Mouse (Mus musculus) CH12.LX (cell line): ENCODE measurements around the gene Crat. TPM values are rescaled to one million over a fixed set of nuclear protein-coding genes. Genes with fewer than 3 reads are reported as not detected.

ENCODE experiments used
- DNase-seq: peaks from one replicate; pipeline ENCODE4 v3.0.0-alpha.2; 2013; ENCODE audit errors: extremely low read depth
- H3K27ac ChIP-seq: 2 replicates; pipeline ENCODE4 v1.5.1; 2012; ENCODE audit warnings: low read depth, mild to moderate bottlenecking, control low read depth, moderate library complexity; ENCODE audit not compliant: insufficient read depth
- H3K27me3 ChIP-seq: replicated peaks from 2 replicates; pipeline ENCODE3; 2012; ENCODE audit warnings: inconsistent platforms
- H3K36me3 ChIP-seq, 2 experiments: replicated peaks in 1 of 2; 2 replicates each; pipeline versions ENCODE3 to v1.6.1; 2012; ENCODE audit warnings: inconsistent platforms in 1 of 2, low read length in 1 of 2, mild to moderate bottlenecking in 1 of 2, mixed read lengths in 1 of 2, moderate library complexity in 1 of 2; ENCODE audit not compliant: control insufficient read depth in 1 of 2, insufficient read depth in 1 of 2
- H3K4me1 ChIP-seq, 2 experiments: 2 replicates each; pipeline ENCODE4 v1.6.1; 2012; ENCODE audit warnings: inconsistent platforms in 1 of 2, moderate library complexity in 1 of 2; ENCODE audit not compliant: insufficient read depth in 2 of 2, control insufficient read depth in 1 of 2
- H3K4me2 ChIP-seq: 2 replicates; pipeline ENCODE4 v1.6.1; 2012; ENCODE audit warnings: low read depth, mild to moderate bottlenecking, control low read depth; ENCODE audit not compliant: poor library complexity, insufficient read depth, severe bottlenecking
- H3K4me3 ChIP-seq, 3 experiments: fragments of 150-350 bp in 1 of 3; sonication (generic) in 1 of 3; replicated peaks in 1 of 3; 2 replicates each; pipeline versions ENCODE3 to v1.5.1; 2011 to 2012; ENCODE audit warnings: low read depth in 2 of 3, low read length in 2 of 3, mild to moderate bottlenecking in 2 of 3, moderate library complexity in 2 of 3, control low read depth in 1 of 3, improper control_type of control experiment in 1 of 3, inconsistent platforms in 1 of 3, mixed read lengths in 1 of 3; ENCODE audit not compliant: poor library complexity in 1 of 3
- H3K79me2 ChIP-seq: replicated peaks from 2 replicates; pipeline ENCODE4 v1.6.1; 2012; ENCODE audit warnings: mild to moderate bottlenecking, moderate library complexity; ENCODE audit not compliant: control insufficient read depth, poor library complexity, insufficient read depth, severe bottlenecking; ENCODE audit errors: extremely low read depth
- H3K9ac ChIP-seq: 2 replicates; pipeline ENCODE4 v1.6.1; 2012; ENCODE audit warnings: low read depth, mild to moderate bottlenecking, control low read depth, moderate library complexity; ENCODE audit not compliant: insufficient read depth
- H3K9me3 ChIP-seq: replicated peaks from 2 replicates; pipeline ENCODE3; 2012; ENCODE audit warnings: low read length, inconsistent platforms, mixed read lengths
- BHLHE40 ChIP-seq: IDR thresholded peaks from 2 replicates; pipeline ENCODE4 v1.6.1; 2011; ENCODE audit warnings: mild to moderate bottlenecking, low read depth, low read length, improper control_type of control experiment
- CHD1 ChIP-seq: IDR thresholded peaks from 2 replicates; pipeline ENCODE4 v1.6.1; 2012; ENCODE audit warnings: low read depth, low read length, improper control_type of control experiment, inconsistent platforms
- CTCF ChIP-seq, 2 experiments: IDR thresholded peaks in 1 of 2; conservative IDR thresholded peaks in 1 of 2; 2 replicates each; pipeline ENCODE4 v1.5.1; 2011 to 2012; ENCODE audit warnings: low read depth in 2 of 2, low read length in 2 of 2, improper control_type of control experiment in 1 of 2, inconsistent platforms in 1 of 2, mild to moderate bottlenecking in 1 of 2, moderate library complexity in 1 of 2
- EP300 ChIP-seq: IDR thresholded peaks from 2 replicates; pipeline ENCODE4 v1.6.1; 2011; ENCODE audit warnings: low read length, improper control_type of control experiment
- ETS1 ChIP-seq: conservative IDR thresholded peaks from 2 replicates; pipeline ENCODE4 v1.6.1; 2012; ENCODE audit warnings: low read depth, mild to moderate bottlenecking, inconsistent platforms, low read length, improper control_type of control experiment, moderate library complexity
- GABPA ChIP-seq: IDR thresholded peaks from 2 replicates; pipeline ENCODE4 v1.6.1; 2012; ENCODE audit warnings: low read depth, low read length, improper control_type of control experiment, inconsistent platforms; ENCODE audit not compliant: insufficient replicate concordance
- IRF4 ChIP-seq: IDR thresholded peaks from 2 replicates; pipeline ENCODE4 v1.6.1; 2014; ENCODE audit warnings: low read depth, mild to moderate bottlenecking, inconsistent platforms, low read length, improper control_type of control experiment
- JUN ChIP-seq: IDR thresholded peaks from 2 replicates; pipeline ENCODE4 v1.6.1; 2011; ENCODE audit warnings: low read depth, mild to moderate bottlenecking, low read length, improper control_type of control experiment, moderate library complexity; ENCODE audit not compliant: insufficient read depth
- JUND ChIP-seq: conservative IDR thresholded peaks from 2 replicates; pipeline ENCODE4 v1.6.1; 2011; ENCODE audit warnings: low read depth, low read length, improper control_type of control experiment
- MAFK ChIP-seq: IDR thresholded peaks from 2 replicates; pipeline ENCODE4 v1.6.1; 2011; ENCODE audit warnings: low read length, improper control_type of control experiment; ENCODE audit not compliant: insufficient replicate concordance
- MAX ChIP-seq: IDR thresholded peaks from 2 replicates; pipeline ENCODE4 v1.6.1; 2011; ENCODE audit warnings: low read length, improper control_type of control experiment
- MEF2A ChIP-seq: IDR thresholded peaks from 2 replicates; pipeline ENCODE4 v1.6.1; 2014; ENCODE audit warnings: low read depth, mild to moderate bottlenecking, inconsistent platforms, low read length, improper control_type of control experiment, borderline replicate concordance
- MYC ChIP-seq: IDR thresholded peaks from 2 replicates; pipeline ENCODE4 v1.6.1; 2011; ENCODE audit warnings: low read depth, mild to moderate bottlenecking, improper control_type of control experiment, low read length
- NELFE ChIP-seq: IDR thresholded peaks from 2 replicates; pipeline ENCODE4 v1.6.1; 2011; ENCODE audit warnings: low read depth, low read length, improper control_type of control experiment
- PAX5 ChIP-seq: IDR thresholded peaks from 2 replicates; pipeline ENCODE4 v1.6.1; 2012; ENCODE audit warnings: low read length, inconsistent platforms, mixed read lengths
- POLR2AphosphoS2 ChIP-seq: IDR thresholded peaks from 2 replicates; pipeline ENCODE4 v1.6.1; 2011; ENCODE audit warnings: low read depth, low read length, improper control_type of control experiment
- RCOR1 ChIP-seq: conservative IDR thresholded peaks from 2 replicates; pipeline ENCODE4 v1.6.1; 2012; ENCODE audit warnings: low read depth, mild to moderate bottlenecking, inconsistent platforms, low read length, improper control_type of control experiment
- SIN3A ChIP-seq: IDR thresholded peaks from 2 replicates; pipeline ENCODE4 v1.6.1; 2012; ENCODE audit warnings: low read length, improper control_type of control experiment, inconsistent platforms
- SMC3 ChIP-seq: IDR thresholded peaks from 2 replicates; pipeline ENCODE4 v1.6.1; 2011; ENCODE audit warnings: low read depth, low read length, improper control_type of control experiment
- TBP ChIP-seq: conservative IDR thresholded peaks from 2 replicates; pipeline ENCODE4 v1.6.1; 2011; ENCODE audit warnings: low read depth, low read length, improper control_type of control experiment
- TCF12 ChIP-seq: IDR thresholded peaks from 2 replicates; pipeline ENCODE4 v1.6.1; 2014; ENCODE audit warnings: low read depth, mild to moderate bottlenecking, inconsistent platforms, low read length, improper control_type of control experiment
- UBTF ChIP-seq: IDR thresholded peaks from 2 replicates; pipeline ENCODE4 v1.6.1; 2012; ENCODE audit warnings: low read depth, mild to moderate bottlenecking, inconsistent platforms, low read length, improper control_type of control experiment, moderate library complexity
- USF1 ChIP-seq: IDR thresholded peaks from 2 replicates; pipeline ENCODE4 v1.6.1; 2014; ENCODE audit warnings: low read depth, mild to moderate bottlenecking, inconsistent platforms, low read length, improper control_type of control experiment
- USF2 ChIP-seq: conservative IDR thresholded peaks from 2 replicates; pipeline ENCODE4 v1.6.1; 2011; ENCODE audit warnings: low read depth, low read length, improper control_type of control experiment
- ZC3H11A ChIP-seq: IDR thresholded peaks from 2 replicates; pipeline ENCODE4 v1.6.1; 2012; ENCODE audit warnings: low read depth, mild to moderate bottlenecking, inconsistent platforms, low read length, improper control_type of control experiment
- ZKSCAN1 ChIP-seq: IDR thresholded peaks from 2 replicates; pipeline ENCODE4 v1.6.1; 2012; ENCODE audit warnings: low read depth, inconsistent platforms, low read length, improper control_type of control experiment, borderline replicate concordance
- ZNF384 ChIP-seq: IDR thresholded peaks from 2 replicates; pipeline ENCODE4 v1.6.1; 2012; ENCODE audit warnings: low read depth, low read length, improper control_type of control experiment, inconsistent platforms
- dilution Hi-C: fragments of 300-500 bp; cut with MboI; formaldehyde crosslinking; loops from 2 replicates; pipeline ENCODE4 v1.14.3; 2020; ENCODE audit warnings: low sequenced_read_pairs; ENCODE audit not compliant: extremely low pct_unique_long_range_greater_than_20kb, extremely low pct_ligation_motif_present
- in situ Hi-C: fragments of 300-500 bp; cut with MboI; formaldehyde crosslinking; loops from 3 replicates; pipeline ENCODE4 v1.14.3; 2019; ENCODE audit warnings: low sequenced_read_pairs, low pct_ligation_motif_present, low pct_unique_long_range_greater_than_20kb, mixed read lengths
- polyA plus RNA-seq: library from polyadenylated mRNA; unstranded; fragments of >175 nt; gene quantifications from 2 replicates; pipeline ENCODE4 v1.2.1, GENCODE M21; 2012; ENCODE audit warnings: low read depth; ENCODE audit not compliant: insufficient read length
- total RNA-seq, 2 experiments: library from RNA; depleted of rRNA; stranded (reverse); fragments of 300-350 nt in 1 of 2; fragments of >200 nt in 1 of 2; gene quantifications; 2 replicates each; pipeline ENCODE4 v1.2.3; 2012 to 2014

The Crat gene
- total and polyA plus RNA-seq, 3 experiments = 1.7 to 4.5 (median 4.2) TPM

DNA sequence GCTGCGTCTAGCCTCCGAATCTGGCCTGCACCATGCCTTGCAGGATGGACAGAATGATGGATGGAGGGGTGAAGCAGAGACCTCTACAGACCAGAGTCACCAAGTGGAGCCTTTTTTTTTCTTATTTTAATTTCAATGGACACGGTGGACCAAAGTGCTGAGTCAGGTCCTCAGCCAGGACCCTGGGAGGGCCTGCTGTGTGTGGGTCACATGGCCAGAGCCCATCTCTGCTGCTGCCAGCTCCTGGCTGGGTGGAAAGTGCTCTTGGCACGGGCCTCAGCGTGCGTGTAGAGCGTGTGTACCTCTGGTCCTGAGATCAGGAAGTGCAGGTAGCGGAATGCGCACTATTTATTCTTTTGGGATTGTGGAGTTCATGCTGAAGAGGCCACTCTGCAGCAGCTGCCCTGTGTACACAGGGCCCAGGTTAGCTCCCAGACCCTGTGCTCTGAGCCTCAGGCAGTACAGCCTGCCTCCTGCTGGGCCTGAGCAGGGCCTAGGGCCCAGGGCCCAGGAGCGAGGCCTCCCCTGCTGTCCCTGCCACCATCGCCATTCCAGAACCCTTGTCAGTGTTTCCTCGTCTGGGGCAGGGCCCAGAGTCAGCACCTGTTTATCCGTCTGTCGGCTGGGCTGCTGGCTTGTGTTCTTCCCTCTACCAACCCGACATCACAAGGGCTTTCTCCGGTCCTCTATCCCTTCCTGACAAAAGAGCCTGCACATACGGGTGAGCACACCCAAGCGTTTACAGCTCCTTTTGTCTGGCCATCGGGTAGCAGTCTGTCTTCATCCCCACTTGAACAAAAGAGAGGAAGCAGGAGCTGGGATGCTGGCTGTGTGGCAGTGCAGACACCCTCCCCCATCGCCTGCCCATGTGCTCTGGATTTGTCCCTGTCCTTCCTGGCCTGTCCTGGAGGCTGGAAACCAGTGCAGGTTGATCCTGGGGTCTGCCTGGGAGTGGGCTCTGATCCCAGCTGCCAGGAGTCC lies 16.1 kb downstream of the Crat start:
- dilution Hi-C loops = no loop called here
- Histone ChIP-seq H3K4me1 (no peaks in the 10 kb centered on the region), H3K9me3 (no peaks in the 10 kb centered on the region)

GRCm38 (mm10) chr2:30397986-30398512 lies 17.6 kb downstream of the Crat start:
- no peak for DNase-seq
- Histone ChIP-seq H3K4me2 (no peak overlapping the region), H3K9ac (no peak overlapping the region), H3K9me3 (no peaks in the 10 kb centered on the region), H3K36me3 (peaks cover 44 to 92% of the 10 kb centered on the region in 2 experiments), H3K27me3 (no peaks in the 10 kb centered on the region), H3K27ac (no peak overlapping the region), H3K79me2 (0 out of 2 replicates have a peak, but pooled peaks cover 3% of the 10 kb centered on the region), H3K4me3 (no peak overlapping the region), H3K4me1 (peaks cover 9 to 13% of the 10 kb centered on the region in 2 experiments)
- dilution Hi-C loops = no loop called here
- in situ Hi-C loops = no loop called here
- TF ChIP-seq IRF4 (no peak), MAFK (no peak), MYC (no peak), ZKSCAN1 (no peak), POLR2AphosphoS2 (no peak), SMC3 (no peak), TCF12 (no peak), MEF2A (no peak), UBTF (no peak), MAX (no peak), NELFE (no peak), CTCF (conservative IDR thresholded peaks at IDR 0.05 in 1 of 2, IDR thresholded peaks at IDR 0.05 in 1 of 2; ENCODE audit: low read depth in 2 of 2, low read length in 2 of 2) (no peak), TBP (no peak), JUND (no peak), ZNF384 (no peak), SIN3A (no peak), BHLHE40 (no peak), EP300 (no peak), JUN (no peak), CHD1 (no peak)

More for the DNA sequence above, 16.1 kb downstream of the Crat start:
- no peak overlapping the region for H3K4me3 ChIP-seq
- TF ChIP-seq ZKSCAN1 (no peak), USF2 (no peak), USF1 (no peak), MAX (no peak), CTCF (conservative IDR thresholded peaks at IDR 0.05 in 1 of 2, IDR thresholded peaks at IDR 0.05 in 1 of 2; ENCODE audit: low read depth in 2 of 2, low read length in 2 of 2) (no peak), NELFE (no peak), PAX5 (no peak), ZC3H11A (no peak), ETS1 (no peak), GABPA (no peak), RCOR1 (no peak), MEF2A (no peak), BHLHE40 (no peak), ZNF384 (no peak)
- TF ChIP-seq, all 38 proteins: peak for 0
- no peak overlapping the region for H3K27ac ChIP-seq
- in situ Hi-C loops = no loop called here
- DNase-seq = no peak
- H3K9ac ChIP-seq = no peak overlapping the region
- no peak overlapping the region for H3K4me2 ChIP-seq
- H3K36me3 ChIP-seq = peaks cover 47 to 93% of the 10 kb centered on the region in 2 experiments
- H3K27me3 ChIP-seq = no peaks in the 10 kb centered on the region
- 0 out of 2 replicates have a peak, but pooled peaks cover under 1% of the 10 kb centered on the region for H3K79me2 ChIP-seq
